Mouse (Mus musculus) gastrocnemius, adult 8-10 months (tissue): Measurements from ENCODE around the gene Sphk2. TPM values are rescaled to one million over a fixed set of nuclear protein-coding genes. Genes with fewer than 3 reads are reported as not detected.
A peak's percentile ranks its signal among the peaks of the same experiment; 100 is the strongest.

ENCODE experiments used
- DNase-seq, 2 experiments: peaks; one replicate each; pipeline ENCODE4 v3.0.0; 2022; ENCODE audit warnings: low spot score in 2 of 2
- total RNA-seq, 4 experiments: library from RNA; stranded (reverse); gene quantifications; 2 replicates each; pipeline ENCODE4 v1.2.4; 2022

Sphk2 gene
- 10 to 100 TPM; 10.6 to 15.0 (median 13.0) TPM for total RNA-seq

- peak; percentile 97 to 98 for DNase-seq
These were observed at the start of gene Sphk2 for GRCm38 (mm10) chr7:45717918-45718297. Sphk2 (minus strand) TSS chr7:45718002.

- no peak for DNase-seq
These were observed 49.7 kb upstream of the Sphk2 start for GRCm38 (mm10) chr7:45767500-45767899.

GRCm38 (mm10) chr7:45766764-45767163, 49.0 kb upstream of the Sphk2 start:
- no peak for DNase-seq

- DNase-seq, result no peak
These were observed 48.2 kb upstream of the Sphk2 start for GRCm38 (mm10) chr7:45765995-45766394.

- DNase-seq, result no peak
These were observed 42.3 kb upstream of the Sphk2 start for GRCm38 (mm10) chr7:45760151-45760550.

GRCm38 (mm10) chr7:45759400-45759799, 41.6 kb upstream of the Sphk2 start:
- DNase-seq, result no peak

GRCm38 (mm10) chr7:45755703-45756102, 37.9 kb upstream of the Sphk2 start:
- DNase-seq, result no peak

GRCm38 (mm10) chr7:45750162-45750561, 32.4 kb upstream of the Sphk2 start:
- DNase-seq, result no peak

GRCm38 (mm10) chr7:45749401-45749800, 31.6 kb upstream of the Sphk2 start:
- no peak for DNase-seq

- no peak for DNase-seq
These were observed 30.3 kb upstream of the Sphk2 start for GRCm38 (mm10) chr7:45748110-45748509.

- DNase-seq, result no peak
These were observed 29.6 kb upstream of the Sphk2 start for GRCm38 (mm10) chr7:45747450-45747849.

GRCm38 (mm10) chr7:45746518-45746917, 28.7 kb upstream of the Sphk2 start:
- DNase-seq, result no peak

- DNase-seq, result no peak
These were observed 26.6 kb upstream of the Sphk2 start for GRCm38 (mm10) chr7:45744387-45744786.

GRCm38 (mm10) chr7:45742338-45742737, 24.5 kb upstream of the Sphk2 start:
- no peak for DNase-seq

- no peak for DNase-seq
These were observed 24.0 kb upstream of the Sphk2 start for GRCm38 (mm10) chr7:45741777-45742176.

GRCm38 (mm10) chr7:45741308-45741707, 23.5 kb upstream of the Sphk2 start:
- no peak for DNase-seq

- DNase-seq, result no peak
These were observed 22.0 kb upstream of the Sphk2 start for GRCm38 (mm10) chr7:45739820-45740219.

GRCm38 (mm10) chr7:45739162-45739763, 21.5 kb upstream of the Sphk2 start:
- DNase-seq, result peak in 1 of 2 experiments; percentile 49

- DNase-seq, result no peak
These were observed 15.7 kb upstream of the Sphk2 start for GRCm38 (mm10) chr7:45733477-45733876.

GRCm38 (mm10) chr7:45730727-45731431, 13.1 kb upstream of the Sphk2 start:
- DNase-seq, result no peak

- no peak for DNase-seq
These were observed 9.8 kb upstream of the Sphk2 start for GRCm38 (mm10) chr7:45727625-45728024.

- DNase-seq, result no peak
These were observed 8.6 kb upstream of the Sphk2 start for GRCm38 (mm10) chr7:45726419-45726818.

GRCm38 (mm10) chr7:45725713-45726112, 7.9 kb upstream of the Sphk2 start, which contains the start of gene Spaca4:
Spaca4 (minus strand) TSS chr7:45725813.
- DNase-seq, result no peak
